Mouse (Mus musculus): ENCODE measurements around the gene Bhlhe40.

GRCm38 (mm10) chr6:108670276-108670675, 9.8 kb downstream of the Bhlhe40 start:
- no peak for TF ChIP-seq CTCF (IDR thresholded peaks at IDR 0.05; ENCODE audit: low read depth, low read length)
- TF ChIP-seq POLR2A (IDR thresholded peaks at IDR 0.05; ENCODE audit: borderline replicate concordance, low read depth, low read length), result no peak

All from bone marrow macrophage, adult 2 months (primary cell).